Mouse (Mus musculus): ENCODE measurements around the gene Robo1.

DNA sequence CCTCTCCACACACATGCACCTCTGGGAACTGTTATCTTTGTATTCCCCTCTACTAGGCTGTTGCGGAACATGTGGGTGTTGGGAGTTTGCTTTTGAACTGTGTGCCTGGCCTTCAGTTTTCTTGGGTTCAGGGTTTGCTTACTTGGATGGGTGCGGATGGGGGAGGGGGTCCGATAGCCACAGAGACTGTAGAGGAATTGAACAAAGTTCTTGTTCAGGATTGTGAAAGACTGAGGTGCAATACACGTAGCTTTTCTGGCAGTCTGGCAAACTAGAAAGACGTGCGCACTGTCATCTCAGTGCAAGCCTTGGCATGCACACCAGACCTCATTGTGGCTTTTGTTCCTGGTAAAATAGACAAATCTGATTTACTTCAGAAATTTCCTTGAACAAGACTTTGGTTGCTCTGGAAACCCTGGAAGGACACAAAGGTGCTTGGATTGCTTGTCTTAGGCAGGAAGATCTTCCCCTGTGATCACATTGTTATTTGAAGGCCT, 380.1 kb downstream of the Robo1 start:
- TF ChIP-seq CTCF (IDR thresholded peaks at IDR 0.05; ENCODE audit: low read depth, low read length) (no peak), GATA1 (IDR thresholded peaks at IDR 0.05; ENCODE audit: borderline replicate concordance, low read length) (no peak), GATA2 (IDR thresholded peaks at IDR 0.05; ENCODE audit: borderline replicate concordance, low read depth, low read length) (no peak), TAL1 (conservative IDR thresholded peaks at IDR 0.05; ENCODE audit: low read depth, low read length) (no peak)
